Mouse (Mus musculus) kidney, embryonic 16.5 days (tissue): ENCODE measurements around the gene Gas2l2. TPM values are rescaled to one million over a fixed set of nuclear protein-coding genes. Genes with fewer than 3 reads are reported as not detected.
A peak's percentile ranks its signal among the peaks of the same experiment; 100 is the strongest.

Source experiments
- ATAC-seq: fragments of 200-750 bp; cut with Nextera tagmentation; 2 replicates; pipeline ENCODE4 v1.8.0; 2017; ENCODE audit warnings: moderate TSS enrichment; ENCODE audit not compliant: low FRiP score, low TSS enrichment
- H3K27ac ChIP-seq: fragments of 300-500 bp; sonication (generic); 2 replicates; pipeline ENCODE4 v1.5.1; 2014; ENCODE audit warnings: low read length
- H3K27me3 ChIP-seq: fragments of 300-500 bp; sonication (generic); 2 replicates; pipeline ENCODE4 v1.6.1; 2014; ENCODE audit warnings: low read length, control low read depth, mixed read lengths; ENCODE audit not compliant: insufficient read depth
- H3K36me3 ChIP-seq: fragments of 300-500 bp; sonication (generic); 2 replicates; pipeline ENCODE4 v1.6.1; 2014; ENCODE audit warnings: low read length, control low read depth, mixed read lengths; ENCODE audit not compliant: insufficient read depth
- H3K4me1 ChIP-seq: fragments of 300-500 bp; sonication (generic); 2 replicates; pipeline ENCODE4 v1.6.1; 2014; ENCODE audit warnings: low read length, control low read depth, mixed read lengths; ENCODE audit not compliant: insufficient read depth
- H3K4me2 ChIP-seq: fragments of 300-500 bp; sonication (generic); replicated peaks from 2 replicates; pipeline ENCODE4 v1.6.1; 2014; ENCODE audit warnings: low read depth, low read length
- H3K4me3 ChIP-seq: fragments of 300-500 bp; sonication (generic); 2 replicates; pipeline ENCODE4 v1.5.1; 2014; ENCODE audit warnings: mild to moderate bottlenecking, low read length
- H3K9ac ChIP-seq: fragments of 300-500 bp; sonication (generic); replicated peaks from 2 replicates; pipeline ENCODE4 v1.6.1; 2014; ENCODE audit warnings: low read length
- H3K9me3 ChIP-seq: fragments of 300-500 bp; sonication (generic); 2 replicates; pipeline ENCODE4 v1.6.1; 2016; ENCODE audit warnings: low read length, control low read depth
- WGBS: fragments of 180-500 bp; shearing (Covaris S2); extraction: QIAGEN DNeasy Blood & Tissue Kit; methylation state at CpG from one replicate; pipeline ENCODE4 v1.1.7; 2014; 5-methylcytosine and 5-hydroxymethylcytosine counted together
- polyA plus RNA-seq: library from polyadenylated mRNA; unstranded; fragments of >200 nt; fragmentation: Nextera tagmentation; extraction: Ambion mirVana; gene quantifications from 2 replicates; pipeline ENCODE4 v1.2.1, GENCODE M21; 2015

Gene Gas2l2
- polyA plus RNA-seq, 1 experiment from 2014 or later: not detected

DNA sequence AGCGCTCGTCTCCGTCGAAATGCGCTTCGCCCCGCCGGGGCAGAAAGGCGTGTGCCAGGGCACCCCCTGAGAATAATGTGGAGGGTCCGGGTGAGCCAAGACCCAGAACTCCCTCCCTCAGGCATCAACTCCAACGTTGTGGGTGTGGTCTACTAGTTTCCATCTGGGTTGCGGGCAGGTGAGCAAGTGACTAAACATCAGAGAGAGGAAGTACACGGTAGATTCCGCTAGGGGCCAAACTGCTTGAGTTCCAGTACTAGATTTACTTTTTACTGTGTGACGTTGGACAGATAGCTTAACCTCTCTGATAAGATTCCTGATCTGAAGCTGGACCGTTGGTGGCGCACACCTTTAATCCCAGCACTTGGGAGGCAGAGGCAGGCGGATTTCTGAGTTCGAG lies 15.7 kb upstream of the Gas2l2 start:
- H3K4me2 ChIP-seq: peak overlapping the region; percentile 45
- H3K4me3 ChIP-seq: peak overlapping the region; percentile 36
- no peaks in the 10 kb centered on the region for H3K36me3 ChIP-seq
- H3K4me1 ChIP-seq: peaks cover 34% of the 10 kb centered on the region
- WGBS: 29% methylated on average over 19 of the region's 19 CpGs
- H3K9me3 ChIP-seq: no peaks in the 10 kb centered on the region
- ATAC-seq: no peak
- 0 out of 2 replicates have a peak overlapping the region, but pooled peaks have one; percentile 29 for H3K9ac ChIP-seq
- H3K27ac ChIP-seq: no peak overlapping the region
- H3K27me3 ChIP-seq: peaks cover 46% of the 10 kb centered on the region

DNA sequence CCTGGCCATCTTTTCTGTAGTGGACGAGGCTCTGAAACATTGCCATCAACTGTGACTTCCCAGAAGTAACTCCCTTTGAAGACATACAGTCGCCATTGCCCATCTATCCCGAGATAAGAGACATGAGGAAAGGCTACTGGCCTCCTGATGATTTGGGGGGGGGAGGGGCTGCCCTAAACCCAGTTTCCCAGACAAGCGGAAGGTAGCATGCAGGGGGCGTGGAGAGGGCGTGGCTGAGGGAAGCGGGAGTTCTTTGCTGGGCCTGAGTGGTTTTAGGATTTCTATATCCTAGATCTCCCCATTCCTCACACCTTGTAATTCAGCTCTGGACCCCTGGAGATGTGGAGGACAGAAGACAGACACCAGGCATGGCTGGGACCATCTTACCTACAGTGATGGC lies 14.6 kb upstream of the Gas2l2 start:
- H3K9me3 ChIP-seq: no peaks in the 10 kb centered on the region
- H3K4me1 ChIP-seq: peaks cover 26% of the 10 kb centered on the region
- H3K27me3 ChIP-seq: peaks cover 46% of the 10 kb centered on the region
- ATAC-seq: no peak
- H3K4me2 ChIP-seq: no peak overlapping the region
- 5% methylated on average over 7 of the region's 7 CpGs for WGBS
- no peak overlapping the region for H3K4me3 ChIP-seq
- no peak overlapping the region for H3K27ac ChIP-seq
- no peaks in the 10 kb centered on the region for H3K36me3 ChIP-seq
- H3K9ac ChIP-seq: no peak overlapping the region

DNA sequence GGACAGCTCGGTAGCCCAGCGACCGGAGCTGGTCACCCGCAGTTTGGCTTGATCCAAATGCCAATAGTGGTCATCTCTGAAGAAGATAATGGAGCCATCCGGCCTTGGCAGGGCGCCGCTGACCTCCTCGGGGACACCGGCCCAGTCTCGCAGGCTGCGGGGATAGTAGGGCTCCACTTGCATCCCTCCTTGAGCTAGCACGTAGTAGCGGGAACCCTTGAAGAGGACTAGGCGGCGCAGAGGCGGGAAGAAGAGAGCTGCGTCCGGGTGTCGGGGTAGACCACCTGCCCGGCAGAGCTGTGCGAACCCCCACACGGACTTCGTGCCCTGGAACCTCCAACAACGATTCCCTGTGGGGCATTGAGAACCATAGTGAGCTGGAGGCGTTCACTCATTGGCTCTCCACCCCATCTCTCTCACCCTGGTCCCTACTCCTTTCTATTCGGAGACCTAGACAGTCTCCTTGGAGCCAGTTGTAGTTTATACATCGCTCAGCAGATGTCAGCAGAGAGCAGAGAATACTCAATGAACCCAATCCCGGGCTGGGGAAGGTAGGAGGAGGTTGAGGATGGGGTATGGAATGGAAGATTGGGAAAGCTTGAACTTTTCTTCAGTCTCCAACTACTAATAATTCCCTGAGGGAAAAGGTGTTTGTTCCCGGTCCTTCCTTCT lies 13.5 kb upstream of the Gas2l2 start:
- 12% methylated on average over 29 of the region's 29 CpGs for WGBS
- Histone ChIP-seq H3K4me3 (peak overlapping the region; percentile 22; the same call in 1 of the 2 replicates), H3K27me3 (peaks cover 46% of the 10 kb centered on the region)

DNA sequence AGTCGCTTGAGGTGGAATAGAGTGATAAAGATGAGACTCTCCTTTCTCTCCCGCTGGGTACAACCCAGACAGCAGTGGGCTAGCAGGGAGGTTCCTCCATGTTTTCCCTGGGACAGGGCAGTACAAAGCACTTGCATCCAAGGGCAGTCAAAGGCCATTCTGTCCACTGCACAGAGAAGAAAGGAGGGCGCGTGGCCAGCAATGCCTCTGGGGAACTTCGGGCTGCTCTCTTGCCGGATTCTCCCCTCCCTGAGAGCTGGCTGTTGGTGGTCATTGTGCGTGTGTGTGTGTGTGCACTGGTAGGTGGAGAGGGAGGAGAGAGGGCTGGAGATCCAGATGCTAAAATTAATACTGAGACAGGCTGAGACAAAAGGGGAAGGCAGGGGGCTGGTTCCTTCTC lies 12.0 kb upstream of the Gas2l2 start:
- peaks cover 50% of the 10 kb centered on the region for H3K27me3 ChIP-seq

More for the DNA sequence above, 13.5 kb upstream of the Gas2l2 start:
- H3K4me1 ChIP-seq: peaks cover 15% of the 10 kb centered on the region
- peak overlapping the region; percentile 38 for H3K4me2 ChIP-seq
- no peaks in the 10 kb centered on the region for H3K9me3 ChIP-seq
- peak overlapping the region; percentile 9; the same call in 1 of the 2 replicates for H3K9ac ChIP-seq
- ATAC-seq: 0 out of 2 replicates have a peak, but pooled peaks have one; percentile 2
- no peak overlapping the region for H3K27ac ChIP-seq
- no peaks in the 10 kb centered on the region for H3K36me3 ChIP-seq

DNA sequence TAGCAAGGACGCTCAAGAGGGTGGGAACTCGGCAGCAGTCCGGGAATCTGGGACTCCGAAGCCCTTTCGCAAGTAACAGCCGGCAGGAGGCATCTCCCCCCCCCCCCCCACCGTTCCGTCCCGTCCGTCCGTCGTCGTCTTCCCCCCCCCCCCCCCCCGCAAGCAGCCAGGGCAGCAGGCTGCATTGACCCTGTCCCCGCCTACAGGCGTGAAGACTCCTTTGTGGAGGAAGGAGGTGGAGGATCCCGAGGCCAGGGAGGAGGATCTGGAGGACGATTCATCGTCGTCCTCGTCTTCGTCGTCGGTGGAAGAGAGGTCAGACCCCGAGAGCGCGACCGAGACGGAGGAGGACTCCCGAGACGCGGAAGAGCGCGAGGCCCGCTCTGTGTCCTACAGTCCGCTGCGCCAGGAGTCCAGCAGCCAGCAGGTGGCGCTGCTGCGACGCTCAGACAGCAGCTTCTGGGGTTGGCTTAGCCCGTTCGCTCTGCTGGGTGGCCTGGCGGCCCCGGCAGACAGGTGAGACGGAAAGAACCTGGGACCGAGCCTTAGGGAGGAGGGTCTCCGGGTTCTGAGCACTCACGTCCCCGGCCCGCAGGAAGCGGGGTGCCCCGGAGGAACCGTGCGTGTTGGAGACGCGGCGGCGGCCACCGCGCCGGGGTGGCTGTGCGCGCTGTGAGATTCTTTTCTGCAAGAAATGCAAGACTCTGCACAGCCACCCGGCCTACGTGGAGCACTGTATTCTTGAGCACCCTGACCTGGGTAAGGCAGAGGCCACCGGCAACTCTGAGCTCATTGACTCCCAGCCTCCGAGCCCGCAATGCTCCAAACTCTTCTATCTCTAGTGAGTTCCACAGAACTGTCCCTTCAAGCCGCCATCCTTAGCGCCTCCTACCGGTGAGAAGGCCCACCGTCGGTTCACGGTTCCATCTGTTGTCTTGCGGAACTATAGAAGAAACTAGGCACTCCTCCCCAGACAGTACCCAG lies 11.1 kb upstream of the Gas2l2 start:
- H3K36me3 ChIP-seq: no peaks in the 10 kb centered on the region
- H3K4me3 ChIP-seq: peak overlapping the region; percentile 70
- H3K9me3 ChIP-seq: no peaks in the 10 kb centered on the region
- peak; percentile 93 for ATAC-seq
- H3K27me3 ChIP-seq: peaks cover 48% of the 10 kb centered on the region
- H3K4me2 ChIP-seq: peak overlapping the region; percentile 99
- H3K4me1 ChIP-seq: peaks cover 10% of the 10 kb centered on the region
- WGBS: under 1% methylated on average over 65 of the region's 75 CpGs
- peak overlapping the region; percentile 65 for H3K9ac ChIP-seq
- H3K27ac ChIP-seq: no peak overlapping the region

More for the DNA sequence above, 12.0 kb upstream of the Gas2l2 start:
- H3K4me2 ChIP-seq: peak overlapping the region; percentile 99
- H3K27ac ChIP-seq: no peak overlapping the region
- no peak overlapping the region for H3K9ac ChIP-seq
- 47% methylated on average over 7 of the region's 7 CpGs for WGBS
- no peaks in the 10 kb centered on the region for H3K36me3 ChIP-seq
- ATAC-seq: no peak
- H3K4me1 ChIP-seq: peaks cover 10% of the 10 kb centered on the region
- no peaks in the 10 kb centered on the region for H3K9me3 ChIP-seq
- no peak overlapping the region for H3K4me3 ChIP-seq

DNA sequence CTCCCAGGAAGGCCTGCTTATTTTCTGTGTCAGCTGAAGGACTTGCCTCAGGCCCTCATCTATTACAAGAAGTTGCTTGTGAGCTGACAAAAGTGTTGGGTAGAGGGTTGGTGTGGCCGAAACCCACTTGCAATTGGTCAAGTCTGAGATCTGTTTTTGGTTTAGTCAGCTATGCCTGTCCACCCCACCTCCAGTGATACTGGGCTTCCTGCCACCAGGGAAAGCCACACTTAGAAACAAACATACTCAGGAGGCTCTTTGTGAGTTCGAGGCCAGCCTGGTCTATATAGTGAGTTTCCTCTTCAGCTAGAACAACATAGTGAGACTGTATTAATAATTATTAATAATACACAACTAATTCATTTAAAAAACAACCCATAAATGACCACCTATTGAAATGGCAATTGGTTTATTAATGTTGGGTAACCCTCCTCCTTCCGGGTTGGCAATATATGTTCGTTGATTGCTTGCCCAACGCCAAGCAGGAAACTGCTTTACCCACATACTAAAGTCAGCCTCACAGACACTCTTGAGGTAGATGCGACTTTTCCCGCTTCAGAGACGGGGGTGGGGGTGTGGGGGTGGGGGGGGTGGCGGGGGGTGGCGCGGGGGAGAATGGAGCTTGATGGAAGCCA lies 10.3 kb upstream of the Gas2l2 start:
- WGBS: 30% methylated on average over 11 of the region's 11 CpGs
- Histone ChIP-seq H3K27me3 (peaks cover 39% of the 10 kb centered on the region), H3K4me3 (peak overlapping the region; percentile 70; the same call in 1 of the 2 replicates), H3K9me3 (no peaks in the 10 kb centered on the region), H3K4me2 (peak overlapping the region; percentile 99), H3K36me3 (no peaks in the 10 kb centered on the region), H3K27ac (no peak overlapping the region), H3K9ac (no peak overlapping the region), H3K4me1 (peaks cover 6% of the 10 kb centered on the region)
- ATAC-seq: no peak

DNA sequence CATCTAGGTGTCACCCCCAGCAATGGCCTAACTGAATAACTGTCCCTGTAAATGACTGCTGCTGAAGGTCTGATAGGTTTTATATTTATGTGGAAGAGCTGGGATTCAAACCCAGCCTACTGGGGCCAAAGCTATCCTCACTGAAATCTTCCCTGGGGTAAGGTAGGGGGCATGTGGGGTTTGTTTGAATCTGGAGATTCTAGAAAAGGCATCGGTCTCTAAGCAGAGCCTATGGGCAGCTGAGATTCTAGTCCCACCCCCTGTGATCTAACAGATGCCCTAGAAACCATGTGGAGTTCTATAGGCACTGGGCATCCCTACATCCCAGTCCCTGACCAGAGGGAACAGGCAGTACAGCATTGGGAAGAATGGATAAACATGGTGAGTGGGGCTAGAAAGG lies 8.1 kb upstream of the Gas2l2 start, which contains the start of gene 1700020L24Rik:
TSS of gene 1700020L24Rik (plus strand) at position 301 of the 400 bp plus-strand sequence.
- H3K36me3 ChIP-seq: no peaks in the 10 kb centered on the region
- ATAC-seq: no peak
- 100% methylated on average over 1 of the region's 1 CpGs for WGBS

DNA sequence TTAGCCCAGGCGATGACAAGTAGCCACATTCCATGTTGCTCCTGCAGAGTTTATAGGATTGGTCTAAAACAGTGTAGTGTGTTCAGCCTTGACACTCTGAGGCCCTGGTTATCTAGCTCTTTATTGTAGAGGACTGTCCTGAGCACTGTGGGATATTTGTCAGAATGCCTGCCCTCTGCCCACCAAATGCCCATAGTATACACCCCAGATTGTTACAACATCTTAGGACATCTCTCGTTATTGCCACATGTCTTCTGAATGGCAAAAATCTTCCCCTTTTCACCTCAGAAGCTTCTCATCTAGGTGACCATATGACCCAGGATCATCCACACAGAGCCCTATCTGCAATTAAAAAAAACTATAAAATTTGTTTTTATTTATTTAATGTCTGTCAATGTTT lies 3.3 kb upstream of the Gas2l2 start:
- Histone ChIP-seq H3K36me3 (no peaks in the 10 kb centered on the region), H3K9ac (no peak overlapping the region), H3K4me2 (no peak overlapping the region), H3K4me3 (no peak overlapping the region), H3K27me3 (peaks cover 22% of the 10 kb centered on the region), H3K4me1 (peaks cover 3% of the 10 kb centered on the region; the same call in 1 of the 2 replicates), H3K27ac (no peak overlapping the region), H3K9me3 (no peaks in the 10 kb centered on the region)
- ATAC-seq: no peak
- 72% methylated on average over 2 of the region's 2 CpGs for WGBS

More for the DNA sequence above, 8.1 kb upstream of the Gas2l2 start, which contains the start of gene 1700020L24Rik:
- H3K27me3 ChIP-seq: peaks cover 19% of the 10 kb centered on the region
- no peak within 1 kb of the TSS for H3K4me3 ChIP-seq
- no peaks in the 10 kb centered on the region for H3K4me1 ChIP-seq
- no peak within 1 kb of the TSS for H3K9ac ChIP-seq
- H3K9me3 ChIP-seq: no peaks in the 10 kb centered on the region
- H3K4me2 ChIP-seq: no peak within 1 kb of the TSS
- H3K27ac ChIP-seq: no peak within 1 kb of the TSS

DNA sequence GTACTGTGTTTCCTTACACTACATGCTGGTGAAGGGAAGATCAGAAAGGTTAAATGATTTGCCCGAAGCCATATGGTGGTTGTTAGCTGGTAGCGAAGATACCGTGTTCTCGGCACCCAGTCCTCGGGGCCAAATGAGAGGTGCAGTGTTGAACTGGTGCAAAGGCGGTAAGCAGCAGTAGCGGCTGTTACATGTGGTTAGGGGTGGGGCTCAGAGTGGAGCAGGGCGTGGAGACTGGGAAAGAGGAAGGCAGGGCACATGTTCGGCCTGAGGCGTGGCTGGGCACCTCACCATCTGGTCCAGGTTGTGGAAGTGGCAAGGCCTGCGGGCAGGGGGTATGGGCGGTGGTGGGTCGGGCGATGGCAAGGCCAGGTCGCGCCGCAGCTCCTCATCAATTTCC lies 2.3 kb downstream of the Gas2l2 start:
- H3K4me2 ChIP-seq: no peak overlapping the region
- 0 out of 2 replicates have a peak, but pooled peaks have one; percentile 17 for ATAC-seq
- H3K27ac ChIP-seq: no peak overlapping the region
- H3K4me3 ChIP-seq: no peak overlapping the region
- H3K4me1 ChIP-seq: peaks cover 3% of the 10 kb centered on the region; the same call in 1 of the 2 replicates
- H3K9me3 ChIP-seq: no peaks in the 10 kb centered on the region
- no peaks in the 10 kb centered on the region for H3K36me3 ChIP-seq
- WGBS: 21% methylated on average over 17 of the region's 17 CpGs
- no peak overlapping the region for H3K9ac ChIP-seq
- H3K27me3 ChIP-seq: peaks cover 31% of the 10 kb centered on the region
